Mouse (Mus musculus): ENCODE results near the gene Stbd1. TPM values are rescaled to one million over a fixed set of nuclear protein-coding genes. Genes with fewer than 3 reads are reported as not detected.

The Stbd1 gene
- total RNA-seq, 1 experiment from 2014 or later: 8.7 TPM

GRCm38 (mm10) chr5:92635891-92636290, 33.0 kb downstream of the Stbd1 start:
- DNase-seq: no peak

DNA sequence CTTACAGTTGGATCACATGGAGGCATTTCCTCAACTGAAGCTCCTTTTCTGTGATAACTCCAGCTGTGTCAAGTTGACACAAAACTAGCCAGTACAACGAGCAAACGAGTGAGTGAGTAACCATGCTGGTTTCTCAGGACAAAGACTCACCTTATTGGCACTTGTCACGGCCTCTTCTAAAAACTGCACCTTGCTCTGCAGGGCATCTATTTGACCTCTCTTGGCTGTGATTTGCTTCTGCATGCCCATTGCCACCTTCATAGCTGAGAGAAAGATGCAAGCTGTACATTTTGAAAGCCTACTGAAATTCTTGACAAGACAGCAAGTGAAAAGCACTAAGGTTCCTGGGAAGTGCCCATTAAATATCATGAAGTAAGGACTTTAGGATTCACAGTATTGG, 38.0 kb downstream of the Stbd1 start:
- no peak for DNase-seq

Other genes with a start within 250 kb of the Stbd1 start
- gene Nup54, start 167.8 kb upstream of the Stbd1 start, total RNA-seq (2021): 37.2 and 42.1 TPM in 2 replicates
- 67.4 and 73.7 TPM in 2 replicates for gene Scarb2, start 96.2 kb upstream of the Stbd1 start, total RNA-seq (2021)
- gene Fam47e, start 48.0 kb upstream of the Stbd1 start, total RNA-seq (2021): not detected in 2 replicates
- gene Ccdc158, start 72.2 kb downstream of the Stbd1 start, total RNA-seq (2021): 0.37 and 0.68 TPM in 2 replicates
- gene Shroom3, start 80.4 kb downstream of the Stbd1 start, total RNA-seq (2021): 7.6 and 7.9 TPM in 2 replicates